Mouse (Mus musculus): ENCODE data around the gene Cpa2. TPM values are rescaled to one million over a fixed set of nuclear protein-coding genes. Genes with fewer than 3 reads are reported as not detected.

Cpa2 gene
- polyA plus RNA-seq, 1 experiment from 2014 or later, result 11.5 TPM

DNA sequence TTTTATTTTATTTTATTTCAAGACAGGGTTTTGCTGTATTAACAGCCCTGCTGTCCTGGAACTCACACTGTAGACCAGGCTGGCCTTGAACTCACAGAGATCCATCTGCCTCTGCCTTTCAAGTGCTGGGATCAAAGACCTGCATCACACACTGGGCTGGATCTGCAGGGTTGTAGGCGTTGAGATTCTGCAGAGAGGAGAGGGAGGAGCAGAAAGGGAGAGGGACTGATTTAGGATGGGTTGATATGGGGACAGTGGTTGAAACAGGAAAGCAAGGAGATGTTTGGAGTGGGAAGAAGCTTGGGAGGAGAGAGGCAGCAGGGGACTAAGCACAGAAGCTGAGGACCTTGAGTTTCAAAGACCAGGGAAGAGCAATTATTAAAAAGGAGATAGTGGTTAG, 18.3 kb downstream of the Cpa2 start:
- no peaks in the 10 kb centered on the region for H3K9me3 ChIP-seq (replicated peaks; ENCODE audit: low read length)
- no peak for DNase-seq (ENCODE audit: low spot score)

DNA sequence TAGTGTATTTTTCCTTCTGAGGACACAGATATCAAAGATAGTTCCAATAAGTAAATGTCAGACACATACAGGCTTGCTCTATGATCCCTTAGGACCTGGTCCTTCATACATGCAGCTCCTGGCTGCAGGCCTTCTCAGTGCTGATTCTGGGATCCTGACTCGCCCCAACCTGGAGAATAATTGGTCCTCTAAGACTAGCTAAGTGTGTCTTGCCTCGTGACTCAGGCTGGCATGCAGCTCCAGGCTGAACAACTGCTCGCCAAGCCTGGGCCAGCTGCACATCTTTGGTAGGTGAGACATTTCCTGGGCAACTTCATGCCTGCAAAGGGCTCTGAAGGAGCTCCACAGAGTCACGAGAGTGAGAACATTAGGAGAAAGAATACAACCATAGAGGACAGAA, 20.8 kb downstream of the Cpa2 start:
- Histone ChIP-seq H3K4me2 (ENCODE audit: low read length) (no peak overlapping the region), H3K4me1 (replicated peaks; ENCODE audit: insufficient read depth, low read length) (no peaks in the 10 kb centered on the region), H3K9me3 (replicated peaks; ENCODE audit: low read length) (no peaks in the 10 kb centered on the region), H3K27ac (no peak overlapping the region), H3K36me3 (ENCODE audit: insufficient read depth, low read length) (no peaks in the 10 kb centered on the region), H3K9ac (ENCODE audit: low read depth, low read length) (no peak overlapping the region), H3K27me3 (ENCODE audit: insufficient read depth, low read length) (no peaks in the 10 kb centered on the region), H3K4me3 (replicated peaks; ENCODE audit: low read depth, low read length) (no peak overlapping the region)
- DNase-seq (ENCODE audit: low spot score) (no peak), ATAC-seq (replicated peaks; ENCODE audit: low FRiP score, low read depth) (no peak)
- WGBS, result 74% methylated on average over 4 of the region's 4 CpGs
- no peak for TF ChIP-seq CTCF (IDR thresholded peaks at IDR 0.05; ENCODE audit: low read depth)

More for the DNA sequence above, 18.3 kb downstream of the Cpa2 start:
- 64% methylated on average over 1 of the region's 1 CpGs for WGBS
- H3K4me3 ChIP-seq (replicated peaks; ENCODE audit: low read depth, low read length), result no peak overlapping the region
- H3K4me2 ChIP-seq (ENCODE audit: low read length), result no peak overlapping the region
- H3K9ac ChIP-seq (ENCODE audit: low read depth, low read length), result no peak overlapping the region
- no peak overlapping the region for H3K27ac ChIP-seq
- ATAC-seq (replicated peaks; ENCODE audit: low FRiP score, low read depth), result no peak
- H3K36me3 ChIP-seq (ENCODE audit: insufficient read depth, low read length), result no peaks in the 10 kb centered on the region
- H3K4me1 ChIP-seq (replicated peaks; ENCODE audit: insufficient read depth, low read length), result no peaks in the 10 kb centered on the region
- TF ChIP-seq CTCF (IDR thresholded peaks at IDR 0.05; ENCODE audit: low read depth), result no peak
- H3K27me3 ChIP-seq (ENCODE audit: insufficient read depth, low read length), result no peaks in the 10 kb centered on the region

DNA sequence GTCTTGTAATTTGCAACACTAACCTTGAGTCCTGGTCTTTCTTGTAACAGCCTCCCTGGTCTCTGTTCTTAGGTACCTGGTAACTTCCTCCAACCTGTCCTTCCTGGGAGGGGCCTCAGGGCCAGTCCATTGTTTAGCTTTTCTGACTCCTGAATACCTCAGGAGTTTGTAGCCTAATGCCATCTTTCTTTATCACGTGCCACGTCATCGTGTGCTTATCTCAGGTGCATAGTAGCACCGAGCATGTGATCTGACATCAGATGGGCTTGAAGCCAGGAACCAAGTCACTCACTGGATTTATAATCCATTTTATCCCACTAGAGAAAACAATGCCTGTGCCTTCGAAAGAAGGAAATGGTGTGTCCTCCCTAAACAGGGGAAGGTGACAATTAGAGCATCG, 22.2 kb downstream of the Cpa2 start:
- no peaks in the 10 kb centered on the region for H3K9me3 ChIP-seq (replicated peaks; ENCODE audit: low read length)
- TF ChIP-seq CTCF (IDR thresholded peaks at IDR 0.05; ENCODE audit: low read depth), result no peak

DNA sequence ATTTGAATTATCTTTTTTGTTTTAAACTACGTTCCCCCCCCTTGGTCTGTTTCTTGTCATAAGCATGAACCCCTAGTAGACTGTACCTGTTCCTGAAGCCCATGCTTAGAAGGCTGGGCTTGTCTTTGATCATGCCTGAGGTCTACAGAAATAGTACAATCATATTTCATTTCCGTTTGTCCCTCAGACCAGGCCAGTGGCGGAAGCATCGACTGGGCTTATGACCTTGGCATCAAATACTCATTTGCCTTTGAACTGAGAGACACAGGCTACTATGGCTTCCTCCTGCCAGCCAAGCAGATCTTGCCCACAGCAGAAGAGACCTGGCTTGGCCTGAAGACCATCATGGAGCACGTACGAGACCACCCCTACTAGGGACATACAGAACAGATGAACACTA, 22.7 kb downstream of the Cpa2 start:
- Histone ChIP-seq H3K9me3 (replicated peaks; ENCODE audit: low read length) (no peaks in the 10 kb centered on the region), H3K9ac (ENCODE audit: low read depth, low read length) (no peak overlapping the region), H3K27me3 (ENCODE audit: insufficient read depth, low read length) (no peaks in the 10 kb centered on the region), H3K36me3 (ENCODE audit: insufficient read depth, low read length) (no peaks in the 10 kb centered on the region), H3K4me3 (replicated peaks; ENCODE audit: low read depth, low read length) (no peak overlapping the region), H3K4me2 (ENCODE audit: low read length) (no peak overlapping the region), H3K27ac (no peak overlapping the region), H3K4me1 (replicated peaks; ENCODE audit: insufficient read depth, low read length) (no peaks in the 10 kb centered on the region)
- no peak for DNase-seq (ENCODE audit: low spot score)
- ATAC-seq (replicated peaks; ENCODE audit: low FRiP score, low read depth), result no peak
- 91% methylated on average over 6 of the region's 6 CpGs for WGBS
- no peak for TF ChIP-seq CTCF (IDR thresholded peaks at IDR 0.05; ENCODE audit: low read depth)

More for the DNA sequence above, 22.2 kb downstream of the Cpa2 start:
- ATAC-seq (replicated peaks; ENCODE audit: low FRiP score, low read depth) (no peak), DNase-seq (ENCODE audit: low spot score) (no peak)
- Histone ChIP-seq H3K27me3 (ENCODE audit: insufficient read depth, low read length) (no peaks in the 10 kb centered on the region), H3K4me2 (ENCODE audit: low read length) (no peak overlapping the region), H3K9ac (ENCODE audit: low read depth, low read length) (no peak overlapping the region), H3K27ac (no peak overlapping the region), H3K4me1 (replicated peaks; ENCODE audit: insufficient read depth, low read length) (no peaks in the 10 kb centered on the region), H3K36me3 (ENCODE audit: insufficient read depth, low read length) (no peaks in the 10 kb centered on the region), H3K4me3 (replicated peaks; ENCODE audit: low read depth, low read length) (no peak overlapping the region)
- 60% methylated on average over 6 of the region's 6 CpGs for WGBS

DNA sequence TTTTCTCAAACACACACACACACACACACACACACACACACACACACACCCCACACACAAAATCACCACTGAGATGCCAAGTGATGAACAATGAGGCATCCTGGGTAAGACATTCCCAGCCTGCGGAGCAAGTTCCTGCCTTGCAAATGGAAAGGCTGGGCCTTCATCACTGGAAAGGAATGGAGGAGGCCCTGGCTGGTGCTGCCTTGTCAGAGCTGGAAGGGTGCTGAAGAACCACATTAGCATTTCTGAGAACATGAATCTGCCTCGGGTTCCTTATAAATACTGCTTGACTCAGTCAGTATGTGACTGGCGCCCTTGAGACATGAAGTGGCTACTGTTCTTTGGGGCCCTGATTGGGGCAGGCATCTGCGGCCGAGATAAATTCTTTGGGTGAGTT, 26.7 kb downstream of the Cpa2 start, which contains the start of gene Cpa4:
Gene Cpa4 (plus strand): TSS at position 301 of the 400 bp plus-strand sequence.
- DNase-seq (ENCODE audit: low spot score) (no peak), ATAC-seq (replicated peaks; ENCODE audit: low FRiP score, low read depth) (no peak)

DNA sequence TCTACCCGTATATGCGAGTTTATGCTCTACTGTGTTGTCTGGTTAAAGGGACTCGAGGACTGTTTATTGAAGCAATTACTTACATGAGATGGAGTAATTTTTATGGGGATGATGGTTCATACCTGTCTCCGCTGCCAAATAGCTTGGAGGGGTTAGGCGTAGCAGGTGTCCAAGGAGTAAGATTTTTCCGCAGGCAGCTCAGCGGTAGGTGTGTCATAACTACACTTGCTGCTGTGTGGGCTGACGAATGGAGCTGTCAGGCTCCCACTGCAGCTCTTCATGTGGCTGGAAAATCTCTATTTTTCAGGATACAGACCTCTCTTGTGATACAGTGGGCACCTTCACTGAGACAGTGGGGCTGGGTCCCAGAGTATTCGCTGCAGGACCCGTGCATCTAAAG, 27.9 kb downstream of the Cpa2 start:
- no peaks in the 10 kb centered on the region for H3K27me3 ChIP-seq (ENCODE audit: insufficient read depth, low read length)
- ATAC-seq (replicated peaks; ENCODE audit: low FRiP score, low read depth) (no peak), DNase-seq (ENCODE audit: low spot score) (no peak)
- no peak overlapping the region for H3K4me2 ChIP-seq (ENCODE audit: low read length)
- H3K9me3 ChIP-seq (replicated peaks; ENCODE audit: low read length), result no peaks in the 10 kb centered on the region
- H3K36me3 ChIP-seq (ENCODE audit: insufficient read depth, low read length), result no peaks in the 10 kb centered on the region
- 83% methylated on average over 10 of the region's 10 CpGs for WGBS
- H3K9ac ChIP-seq (ENCODE audit: low read depth, low read length), result no peak overlapping the region
- no peaks in the 10 kb centered on the region for H3K4me1 ChIP-seq (replicated peaks; ENCODE audit: insufficient read depth, low read length)
- H3K4me3 ChIP-seq (replicated peaks; ENCODE audit: low read depth, low read length), result no peak overlapping the region
- no peak overlapping the region for H3K27ac ChIP-seq
- no peak for TF ChIP-seq CTCF (IDR thresholded peaks at IDR 0.05; ENCODE audit: low read depth)

More for the DNA sequence above, 26.7 kb downstream of the Cpa2 start, which contains the start of gene Cpa4:
- Histone ChIP-seq H3K4me2 (ENCODE audit: low read length) (no peak within 1 kb of the TSS), H3K36me3 (ENCODE audit: insufficient read depth, low read length) (no peaks in the 10 kb centered on the region), H3K27me3 (ENCODE audit: insufficient read depth, low read length) (no peaks in the 10 kb centered on the region), H3K27ac (no peak within 1 kb of the TSS), H3K9ac (ENCODE audit: low read depth, low read length) (no peak within 1 kb of the TSS), H3K4me3 (replicated peaks; ENCODE audit: low read depth, low read length) (no peak within 1 kb of the TSS), H3K4me1 (replicated peaks; ENCODE audit: insufficient read depth, low read length) (no peaks in the 10 kb centered on the region), H3K9me3 (replicated peaks; ENCODE audit: low read length) (no peaks in the 10 kb centered on the region)
- WGBS, result 72% methylated on average over 5 of the region's 5 CpGs
- no peak for TF ChIP-seq CTCF (IDR thresholded peaks at IDR 0.05; ENCODE audit: low read depth)

DNA sequence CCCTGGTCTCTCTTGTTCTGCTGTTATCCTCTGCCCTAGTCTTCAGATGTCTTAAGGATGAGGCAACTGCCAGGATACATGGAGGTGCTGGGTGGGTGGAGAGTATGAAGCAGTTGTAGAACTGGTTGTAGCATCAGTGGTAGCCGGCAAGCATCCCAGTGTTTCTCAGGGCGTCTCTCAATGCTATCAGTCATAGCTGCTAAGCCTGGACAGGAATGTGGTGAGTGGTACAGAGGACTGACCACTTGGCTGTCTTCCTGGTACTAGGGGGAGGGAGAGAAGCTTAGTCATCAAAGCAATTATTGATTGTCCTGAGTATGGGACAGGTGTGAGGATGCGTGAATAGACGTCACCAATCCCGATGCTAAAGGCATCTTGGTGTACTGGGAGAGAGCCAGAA, 28.6 kb downstream of the Cpa2 start:
- H3K4me1 ChIP-seq (replicated peaks; ENCODE audit: insufficient read depth, low read length), result no peaks in the 10 kb centered on the region
- H3K27me3 ChIP-seq (ENCODE audit: insufficient read depth, low read length), result no peaks in the 10 kb centered on the region
- 92% methylated on average over 5 of the region's 5 CpGs for WGBS
- H3K27ac ChIP-seq, result no peak overlapping the region
- no peak for ATAC-seq (replicated peaks; ENCODE audit: low FRiP score, low read depth)
- H3K4me3 ChIP-seq (replicated peaks; ENCODE audit: low read depth, low read length), result no peak overlapping the region
- H3K9ac ChIP-seq (ENCODE audit: low read depth, low read length), result no peak overlapping the region
- no peaks in the 10 kb centered on the region for H3K36me3 ChIP-seq (ENCODE audit: insufficient read depth, low read length)
- DNase-seq (ENCODE audit: low spot score), result no peak
- H3K4me2 ChIP-seq (ENCODE audit: low read length), result no peak overlapping the region
- no peak for TF ChIP-seq CTCF (IDR thresholded peaks at IDR 0.05; ENCODE audit: low read depth)
- no peaks in the 10 kb centered on the region for H3K9me3 ChIP-seq (replicated peaks; ENCODE audit: low read length)

Measured in kidney, postnatal 0 days (tissue).